Mouse (Mus musculus): ENCODE measurements at regions not wholly inside any gene's neighbourhood (a gene's known extent, or its start where the extent isn't known, plus 50 kb on each side); places are given as distances from the start of the nearest gene placed in this dataset.
A peak's percentile ranks its signal among the peaks of the same experiment; 100 is the strongest.

- DNase-seq = no peak
Observed at GRCm38 (mm10) chr10:5747681-5748080, 57.7 kb downstream of the Fbxo5 start.

DNA sequence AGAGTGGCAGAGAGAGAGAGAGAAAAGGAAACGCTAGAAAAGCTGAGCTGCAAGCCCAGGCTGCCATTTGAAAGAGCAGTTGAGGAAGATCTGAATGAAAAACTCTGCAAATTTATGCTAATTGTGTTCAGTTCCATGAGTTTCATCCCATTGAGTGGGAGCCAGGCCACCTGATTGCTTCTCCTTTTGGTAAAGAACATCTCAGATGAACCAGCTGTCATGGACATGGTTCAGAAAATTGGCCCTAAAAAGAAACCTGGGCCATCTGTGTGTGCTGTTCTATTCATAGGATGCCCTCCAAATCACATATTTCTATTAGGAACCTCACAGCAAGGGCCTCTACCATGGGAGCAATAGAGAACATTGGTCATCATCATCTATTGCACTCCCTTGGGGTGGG lies 70.3 kb downstream of the Fbxo5 start:
- DNase-seq = peak in 1 of 2 experiments; percentile 3

DNA sequence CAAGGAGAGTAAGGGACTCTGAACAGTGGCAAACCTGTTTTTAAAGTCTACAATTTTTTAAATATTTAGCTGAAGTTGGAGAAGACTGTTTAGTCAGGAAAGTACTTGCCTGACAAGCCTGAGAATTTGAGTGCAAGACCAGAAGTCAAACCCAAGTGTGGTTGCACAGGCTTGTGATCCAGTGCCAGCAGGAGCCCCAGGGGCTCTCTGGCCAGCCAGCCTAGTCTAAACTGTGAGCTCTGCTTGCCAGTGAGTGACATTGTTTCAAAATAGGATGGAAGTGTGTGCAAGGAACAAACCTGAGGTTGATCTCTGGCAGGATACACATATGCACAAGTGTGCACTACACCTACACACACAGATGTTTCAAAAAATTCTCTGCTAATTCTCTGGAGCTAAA lies 60.8 kb downstream of the Vip start:
- peak; percentile 22 to 58 for DNase-seq

GRCm38 (mm10) chr10:5697457-5697856 lies 58.4 kb downstream of the Vip start:
- DNase-seq = no peak
